Mouse (Mus musculus) heart, postnatal 14 days (tissue): ENCODE data around the gene Etv4. TPM values are rescaled to one million over a fixed set of nuclear protein-coding genes. Genes with fewer than 3 reads are reported as not detected.

Source experiments
- DNase-seq, 2 experiments: peaks; one replicate each; pipeline ENCODE4 v3.0.0; 2021 to 2022
- intact Hi-C: fragments of 180-260 bp; cut with DNase I; formaldehyde crosslinking; loops from one replicate; pipeline ENCODE4 v1.15.1; 2025
- total RNA-seq, 2 experiments: library from RNA; stranded (reverse); gene quantifications; 2 replicates each; pipeline ENCODE4 v1.2.3; 2021

Etv4 gene
- total RNA-seq, 2 experiments from 2014 or later: 1.0 to 1.3 TPM

GRCm38 (mm10) chr11:101790811-101791526 lies 5.8 kb upstream of the Etv4 start:
- DNase-seq: peak; percentile 29 to 46
- intact Hi-C loops: no loop called here

GRCm38 (mm10) chr11:101787432-101787831 lies 2.3 kb upstream of the Etv4 start:
- intact Hi-C loops: no loop called here
- DNase-seq: no peak

GRCm38 (mm10) chr11:101786651-101787050 lies 1.5 kb upstream of the Etv4 start:
- intact Hi-C loops: no loop called here
- DNase-seq: no peak

GRCm38 (mm10) chr11:101785852-101786205 lies 658 bp upstream of the Etv4 start:
- no peak for DNase-seq
- intact Hi-C loops: no loop called here

- peak in 1 of 2 experiments; percentile 29 for DNase-seq
- intact Hi-C loops: no loop called here
Measured at GRCm38 (mm10) chr11:101784488-101785142, 556 bp downstream of the Etv4 start.

GRCm38 (mm10) chr11:101784072-101784471 lies 1.1 kb downstream of the Etv4 start:
- intact Hi-C loops: no loop called here
- no peak for DNase-seq

GRCm38 (mm10) chr11:101783584-101783983 lies 1.6 kb downstream of the Etv4 start:
- intact Hi-C loops: no loop called here
- DNase-seq: no peak

- intact Hi-C loops: no loop called here
- no peak for DNase-seq
Measured at GRCm38 (mm10) chr11:101783135-101783534, 2.0 kb downstream of the Etv4 start.

GRCm38 (mm10) chr11:101776846-101777245 lies 8.3 kb downstream of the Etv4 start:
- intact Hi-C loops: no loop called here
- DNase-seq: no peak

- intact Hi-C loops: no loop called here
- peak; percentile 39 to 70 for DNase-seq
Measured at GRCm38 (mm10) chr11:101772449-101772848, 12.7 kb downstream of the Etv4 start.

GRCm38 (mm10) chr11:101772027-101772426 lies 13.1 kb downstream of the Etv4 start:
- no peak for DNase-seq
- intact Hi-C loops: no loop called here

- no peak for DNase-seq
- intact Hi-C loops: no loop called here
Measured at GRCm38 (mm10) chr11:101770266-101770665, 14.9 kb downstream of the Etv4 start.

- intact Hi-C loops: no loop called here
Measured at GRCm38 (mm10) chr11:101768721-101769120, 16.4 kb downstream of the Etv4 start.

GRCm38 (mm10) chr11:101767326-101767725 lies 17.8 kb downstream of the Etv4 start:
- DNase-seq: no peak
- intact Hi-C loops: no loop called here

More at GRCm38 (mm10) chr11:101768721-101769120, 16.4 kb downstream of the Etv4 start:
- DNase-seq: no peak

- DNase-seq: no peak
- intact Hi-C loops: loop anchor here (2.0 kb wide), 2 partner anchors 48 to 146 kb away; no protein-coding TSS in a partner anchor
Measured at GRCm38 (mm10) chr11:101764546-101764945, 20.6 kb downstream of the Etv4 start.

GRCm38 (mm10) chr11:101763723-101764122 lies 21.4 kb downstream of the Etv4 start:
- DNase-seq: peak in 1 of 2 experiments; percentile 33
- intact Hi-C loops: loop anchor here (2.0 kb wide), 2 partner anchors 49 to 147 kb away; no protein-coding TSS in a partner anchor

GRCm38 (mm10) chr11:101759530-101759929 lies 25.6 kb downstream of the Etv4 start:
- intact Hi-C loops: no loop called here
- DNase-seq: no peak

GRCm38 (mm10) chr11:101758431-101758830 lies 26.7 kb downstream of the Etv4 start:
- DNase-seq: no peak
- intact Hi-C loops: no loop called here

GRCm38 (mm10) chr11:101757366-101757765 lies 27.8 kb downstream of the Etv4 start:
- intact Hi-C loops: no loop called here

GRCm38 (mm10) chr11:101756616-101757015 lies 28.6 kb downstream of the Etv4 start:
- no peak for DNase-seq
- intact Hi-C loops: no loop called here

More at GRCm38 (mm10) chr11:101757366-101757765, 27.8 kb downstream of the Etv4 start:
- DNase-seq: peak in 1 of 2 experiments; percentile 17

- intact Hi-C loops: no loop called here
- no peak for DNase-seq
Measured at GRCm38 (mm10) chr11:101733596-101733995, 51.6 kb downstream of the Etv4 start.
